Mouse (Mus musculus) ES-E14 (cell line): ENCODE data around the gene Setd7. TPM values are rescaled to one million over a fixed set of nuclear protein-coding genes. Genes with fewer than 3 reads are reported as not detected.

Source experiments
- DNase-seq: peaks from one replicate; pipeline ENCODE4 v3.0.0-alpha.2; 2013; ENCODE audit warnings: low read depth, low spot score
- H3K27ac ChIP-seq: 2 replicates; pipeline ENCODE4 v1.5.1; 2012; ENCODE audit warnings: low read depth, mild to moderate bottlenecking, low read length, moderate library complexity, mixed read lengths; ENCODE audit not compliant: poor library complexity, insufficient read depth, severe bottlenecking
- H3K36me3 ChIP-seq: 2 replicates; pipeline ENCODE4 v1.6.1; 2012; ENCODE audit warnings: mild to moderate bottlenecking, low read length, moderate library complexity, mixed read lengths; ENCODE audit not compliant: control insufficient read depth, poor library complexity, insufficient read depth, severe bottlenecking
- H3K4me1 ChIP-seq, 2 experiments: fragments of 150-350 bp in 1 of 2; sonication (generic) in 1 of 2; 2 replicates each; pipeline ENCODE4 v1.6.1; 2012; ENCODE audit warnings: low read length in 2 of 2, mild to moderate bottlenecking in 1 of 2, mixed read lengths in 1 of 2; ENCODE audit not compliant: control insufficient read depth in 2 of 2, insufficient read depth in 2 of 2, poor library complexity in 1 of 2
- H3K4me3 ChIP-seq, 2 experiments: fragments of 150-350 bp in 1 of 2; sonication (generic) in 1 of 2; 2 replicates each; pipeline ENCODE4 v1.5.1; 2012; ENCODE audit warnings: low read length in 2 of 2, low read depth in 1 of 2, mild to moderate bottlenecking in 1 of 2, mixed read lengths in 1 of 2; ENCODE audit not compliant: insufficient read depth in 1 of 2, poor library complexity in 1 of 2, severe bottlenecking in 1 of 2
- H3K9ac ChIP-seq: 2 replicates; pipeline ENCODE4 v1.6.1; 2012; ENCODE audit warnings: low read depth, mild to moderate bottlenecking, low read length, mixed read lengths; ENCODE audit not compliant: poor library complexity, insufficient read depth, severe bottlenecking
- H3K9me3 ChIP-seq: fragments of 150-350 bp; sonication (generic); 2 replicates; pipeline ENCODE4 v1.6.1; 2012; ENCODE audit warnings: low read depth, mild to moderate bottlenecking, low read length; ENCODE audit not compliant: control insufficient read depth, insufficient read depth
- CHD2 ChIP-seq: IDR thresholded peaks from 2 replicates; pipeline ENCODE4 v1.6.1; 2014; ENCODE audit warnings: mild to moderate bottlenecking, low read depth, low read length, inconsistent platforms
- HCFC1 ChIP-seq: IDR thresholded peaks from 2 replicates; pipeline ENCODE4 v1.6.1; 2012; ENCODE audit warnings: low read length, inconsistent platforms, borderline replicate concordance; ENCODE audit not compliant: insufficient read depth
- MAFK ChIP-seq: IDR thresholded peaks from 2 replicates; pipeline ENCODE4 v1.6.1; 2014; ENCODE audit warnings: mild to moderate bottlenecking, low read depth, low read length, inconsistent platforms; ENCODE audit not compliant: insufficient read depth
- ZC3H11A ChIP-seq: IDR thresholded peaks from 2 replicates; pipeline ENCODE4 v1.6.1; 2012; ENCODE audit warnings: low read depth, mild to moderate bottlenecking, inconsistent platforms, low read length, borderline replicate concordance
- ZNF384 ChIP-seq: IDR thresholded peaks from 2 replicates; pipeline ENCODE4 v1.6.1; 2012; ENCODE audit warnings: low read depth, low read length, inconsistent platforms
- in situ Hi-C, 2 experiments: fragments of 600-800 bp; cut with MboI; formaldehyde crosslinking; loops; one replicate each; pipeline ENCODE4 v1.15.1; 2025; ENCODE audit warnings: low sequenced_read_pairs in 2 of 2, inconsistent platforms in 1 of 2; ENCODE audit not compliant: unreplicated experiment in 2 of 2
- total RNA-seq: library from RNA; depleted of rRNA; stranded (reverse); fragments of 300-350 nt; gene quantifications from 2 replicates; pipeline ENCODE4 v1.2.3, GENCODE M21; 2012

Setd7 gene
- total RNA-seq, 1 experiment, result 17.5 TPM

- Histone ChIP-seq H3K9me3 (no peaks in the 10 kb centered on the region), H3K4me3 (no peak overlapping the region), H3K36me3 (peaks cover 18% of the 10 kb centered on the region), H3K27ac (no peak overlapping the region), H3K4me1 (peaks cover 0 to 2% of the 10 kb centered on the region in 2 experiments; a peak in 1 of 4 replicates), H3K9ac (no peak overlapping the region)
- TF ChIP-seq HCFC1, result no peak
- no peak for TF ChIP-seq ZNF384
- TF ChIP-seq ZC3H11A, result no peak
- TF ChIP-seq MAFK, result no peak
- no peak for TF ChIP-seq CHD2
- no peak for DNase-seq
- in situ Hi-C loops, result no loop called here
Measured at GRCm38 (mm10) chr3:51534013-51534412, 26.7 kb downstream of the Setd7 start.

- no peak for TF ChIP-seq ZNF384
- peaks cover 18% of the 10 kb centered on the region for H3K36me3 ChIP-seq
- no peak for DNase-seq
- peaks cover 0 to 2% of the 10 kb centered on the region in 2 experiments; a peak in 1 of 4 replicates for H3K4me1 ChIP-seq
- no peak overlapping the region for H3K4me3 ChIP-seq
- no peak overlapping the region for H3K27ac ChIP-seq
- H3K9me3 ChIP-seq, result no peaks in the 10 kb centered on the region
- in situ Hi-C loops, result no loop called here
- H3K9ac ChIP-seq, result no peak overlapping the region
Measured at GRCm38 (mm10) chr3:51533573-51533972, 27.1 kb downstream of the Setd7 start.

GRCm38 (mm10) chr3:51532282-51532620 lies 28.4 kb downstream of the Setd7 start:
- in situ Hi-C loops, result no loop called here
- Histone ChIP-seq H3K4me3 (no peak overlapping the region), H3K9ac (no peak overlapping the region; the same call in 1 of the 2 replicates), H3K27ac (no peak overlapping the region), H3K4me1 (peaks cover 0 to 2% of the 10 kb centered on the region in 2 experiments; a peak in 1 of 4 replicates), H3K36me3 (peaks cover 21% of the 10 kb centered on the region), H3K9me3 (no peaks in the 10 kb centered on the region)
- DNase-seq, result no peak
- no peak for TF ChIP-seq HCFC1
- no peak for TF ChIP-seq ZNF384
- TF ChIP-seq MAFK, result no peak
- TF ChIP-seq CHD2, result no peak
- no peak for TF ChIP-seq ZC3H11A

- in situ Hi-C loops, result no loop called here
- Histone ChIP-seq H3K9ac (no peak overlapping the region; the same call in 1 of the 2 replicates), H3K36me3 (peaks cover 26% of the 10 kb centered on the region), H3K9me3 (no peaks in the 10 kb centered on the region), H3K4me3 (no peak overlapping the region), H3K27ac (no peak overlapping the region), H3K4me1 (peaks cover 0 to 2% of the 10 kb centered on the region in 2 experiments; a peak in 1 of 4 replicates)
- TF ChIP-seq HCFC1 (no peak), MAFK (no peak), ZC3H11A (no peak), ZNF384 (no peak), CHD2 (no peak)
- no peak for DNase-seq
Measured at GRCm38 (mm10) chr3:51531473-51532281, 29.0 kb downstream of the Setd7 start.
